In genomic region chr8:46185361-46185760, GRCm38 (mm10) we compare ENCODE assay signal across 8 mouse cellular contexts. TPM values are rescaled to one million over a fixed set of nuclear protein-coding genes. Genes with fewer than 3 reads are reported as not detected.
A peak's percentile ranks its signal among the peaks of the same experiment; 100 is the strongest.
DNase-seq lines count a peak whose midpoint lies in the region; ATAC-seq and TF ChIP-seq lines count a peak whose summit lies in the region.

No protein-coding gene starts in this region.

- peak; percentile 88 for TF ChIP-seq CTCF in intestine, postnatal 0 days (IDR thresholded peaks at IDR 0.05; ENCODE audit: low read depth)
- TF ChIP-seq CTCF in midbrain, postnatal 0 days (IDR thresholded peaks at IDR 0.05) = peak; percentile 84

- WGBS in intestine, postnatal 0 days = 9% methylated on average over 2 of the region's 2 CpGs
- WGBS in intestine, embryonic 15.5 days = 13% methylated on average over 2 of the region's 2 CpGs
- 0% methylated on average over 2 of the region's 2 CpGs for WGBS in midbrain, postnatal 0 days

- H3K36me3 ChIP-seq in intestine, postnatal 0 days (ENCODE audit: control insufficient read depth, insufficient read depth) = peaks cover 3% of the 10 kb centered on the region
- H3K36me3 ChIP-seq in intestine, embryonic 15.5 days = no peaks in the 10 kb centered on the region
- peaks cover 7% of the 10 kb centered on the region; the same call in 1 of the 2 replicates for H3K36me3 ChIP-seq in midbrain, postnatal 0 days (ENCODE audit: insufficient read depth, low read length)

- ATAC-seq in intestine, postnatal 0 days = no peak
- ATAC-seq in intestine, embryonic 15.5 days = no peak
- ATAC-seq in midbrain, postnatal 0 days (ENCODE audit: low FRiP score) = no peak
- ATAC-seq in monocyte, adult 5-6 weeks (replicated peaks; ENCODE audit: insufficient number of reproducible peaks, low FRiP score, low TSS enrichment, poor library complexity, severe bottlenecking) = no peak

- H3K9me3 ChIP-seq in intestine, postnatal 0 days (ENCODE audit: control insufficient read depth) = no peaks in the 10 kb centered on the region
- no peaks in the 10 kb centered on the region for H3K9me3 ChIP-seq in intestine, embryonic 15.5 days
- H3K9me3 ChIP-seq in midbrain, postnatal 0 days (ENCODE audit: low read length) = no peaks in the 10 kb centered on the region

- H3K27me3 ChIP-seq in intestine, postnatal 0 days (replicated peaks; ENCODE audit: control insufficient read depth, insufficient read depth, low read length) = no peaks in the 10 kb centered on the region
- no peaks in the 10 kb centered on the region for H3K27me3 ChIP-seq in intestine, embryonic 15.5 days (replicated peaks)
- H3K27me3 ChIP-seq in midbrain, postnatal 0 days (ENCODE audit: insufficient read depth, low read length) = no peaks in the 10 kb centered on the region

- no peak overlapping the region for H3K4me3 ChIP-seq in intestine, postnatal 0 days (ENCODE audit: low read depth, low read length)
- H3K4me3 ChIP-seq in intestine, embryonic 15.5 days (replicated peaks) = no peak overlapping the region
- no peak overlapping the region for H3K4me3 ChIP-seq in midbrain, postnatal 0 days (ENCODE audit: low read depth, low read length)

- H3K4me2 ChIP-seq in intestine, postnatal 0 days (replicated peaks; ENCODE audit: low read depth) = no peak overlapping the region
- H3K4me2 ChIP-seq in intestine, embryonic 15.5 days (replicated peaks) = no peak overlapping the region
- H3K4me2 ChIP-seq in midbrain, postnatal 0 days (ENCODE audit: low read depth, low read length, poor library complexity, severe bottlenecking) = no peak overlapping the region

- H3K4me1 ChIP-seq in intestine, postnatal 0 days (replicated peaks; ENCODE audit: control insufficient read depth, insufficient read depth, low read length) = no peaks in the 10 kb centered on the region
- no peaks in the 10 kb centered on the region for H3K4me1 ChIP-seq in intestine, embryonic 15.5 days (replicated peaks)
- no peaks in the 10 kb centered on the region for H3K4me1 ChIP-seq in midbrain, postnatal 0 days (ENCODE audit: insufficient read depth, low read length)

- H3K9ac ChIP-seq in intestine, postnatal 0 days (ENCODE audit: low read depth, low read length) = no peak overlapping the region
- H3K9ac ChIP-seq in intestine, embryonic 15.5 days = no peak overlapping the region
- no peak overlapping the region for H3K9ac ChIP-seq in midbrain, postnatal 0 days (replicated peaks; ENCODE audit: low read length, poor library complexity, severe bottlenecking)

- peak; percentile 78 for DNase-seq in CD4-positive, CD25-positive, alpha-beta regulatory T cell, adult 2 months (ENCODE audit: low read depth, low spot score)
- peak; percentile 73 for DNase-seq in ZHBTc4 (ENCODE audit: low read depth, low spot score)
- DNase-seq in embryo, embryonic 9.5 days (ENCODE audit: extremely low spot score) = peak; percentile 46
- peak; percentile 76 for DNase-seq in kidney, postnatal 4 days
- peak; percentile 75 for DNase-seq in midbrain, postnatal 0 days (ENCODE audit: low spot score)

- H3K27ac ChIP-seq in intestine, postnatal 0 days (ENCODE audit: low read depth, low read length) = no peak overlapping the region
- no peak overlapping the region for H3K27ac ChIP-seq in intestine, embryonic 15.5 days
- no peak overlapping the region for H3K27ac ChIP-seq in midbrain, postnatal 0 days (ENCODE audit: low read depth, low read length)

RNA-seq across cellular contexts. Expression of gene Slc25a4, which starts 25.7 kb away (rescaled TPM):
- polyA plus RNA-seq in intestine, postnatal 0 days (2015; fragmentation: Nextera tagmentation; extraction: Ambion mirVana) = 230 TPM in 2 replicates
- 396 and 421 TPM in 2 replicates for polyA plus RNA-seq in intestine, embryonic 15.5 days (2015; fragmentation: Nextera tagmentation; extraction: Ambion mirVana)
- 1,005 and 1,051 TPM in 2 replicates for total RNA-seq in midbrain, postnatal 0 days (2014; rRNA removed)
- polyA plus RNA-seq in midbrain, postnatal 0 days (2015; fragmentation: Nextera tagmentation; extraction: Ambion mirVana) = 1,140 and 1,170 TPM in 2 replicates
- 25.8 to 40.1 TPM (median 26.8 TPM) in 3 replicates for total RNA-seq in monocyte, adult 5-6 weeks (2017)

RNA-seq across cellular contexts. Expression of gene Snx25, which starts 33.4 kb away (rescaled TPM):
- polyA plus RNA-seq in intestine, postnatal 0 days (2015; fragmentation: Nextera tagmentation; extraction: Ambion mirVana) = 12.1 and 13.2 TPM in 2 replicates
- 7.2 and 7.6 TPM in 2 replicates for polyA plus RNA-seq in intestine, embryonic 15.5 days (2015; fragmentation: Nextera tagmentation; extraction: Ambion mirVana)
- 42.9 and 50.3 TPM in 2 replicates for total RNA-seq in midbrain, postnatal 0 days (2014; rRNA removed)
- 8.7 and 10.5 TPM in 2 replicates for polyA plus RNA-seq in midbrain, postnatal 0 days (2015; fragmentation: Nextera tagmentation; extraction: Ambion mirVana)
- total RNA-seq in monocyte, adult 5-6 weeks (2017) = 10.2 to 20.5 TPM (median 15.1 TPM) in 3 replicates

RNA-seq across cellular contexts. Expression of gene Cfap97, which starts 33.8 kb away (rescaled TPM):
- polyA plus RNA-seq in intestine, postnatal 0 days (2015; fragmentation: Nextera tagmentation; extraction: Ambion mirVana) = 15.2 and 17.1 TPM in 2 replicates
- 19.7 and 26.9 TPM in 2 replicates for polyA plus RNA-seq in intestine, embryonic 15.5 days (2015; fragmentation: Nextera tagmentation; extraction: Ambion mirVana)
- 17.7 and 20.8 TPM in 2 replicates for total RNA-seq in midbrain, postnatal 0 days (2014; rRNA removed)
- 27.6 and 32.1 TPM in 2 replicates for polyA plus RNA-seq in midbrain, postnatal 0 days (2015; fragmentation: Nextera tagmentation; extraction: Ambion mirVana)
- total RNA-seq in monocyte, adult 5-6 weeks (2017) = 16.0 to 30.9 TPM (median 23.5 TPM) in 3 replicates
